Mouse (Mus musculus) neural tube, embryonic 13.5 days (tissue): Measurements from ENCODE around the gene Gfod1. TPM values are rescaled to one million over a fixed set of nuclear protein-coding genes. Genes with fewer than 3 reads are reported as not detected.
A peak's percentile ranks its signal among the peaks of the same experiment; 100 is the strongest.

Source experiments
- ATAC-seq: fragments of 200-750 bp; cut with Nextera tagmentation; 2 replicates; pipeline ENCODE4 v1.8.0; 2017; ENCODE audit warnings: low read depth, mild to moderate bottlenecking, moderate TSS enrichment, moderate library complexity
- H3K27ac ChIP-seq: fragments of 300-500 bp; sonication (generic); replicated peaks from 2 replicates; pipeline ENCODE4 v1.5.1; 2015; ENCODE audit warnings: moderate library complexity, mild to moderate bottlenecking, inconsistent platforms
- H3K27me3 ChIP-seq: fragments of 300-500 bp; sonication (generic); 2 replicates; pipeline ENCODE4 v1.6.1; 2015; ENCODE audit warnings: mild to moderate bottlenecking, inconsistent platforms
- H3K36me3 ChIP-seq: fragments of 300-500 bp; sonication (generic); 2 replicates; pipeline ENCODE4 v1.6.1; 2015; ENCODE audit warnings: mild to moderate bottlenecking, inconsistent platforms
- H3K4me1 ChIP-seq: fragments of 300-500 bp; sonication (generic); replicated peaks from 2 replicates; pipeline ENCODE4 v1.6.1; 2015; ENCODE audit warnings: inconsistent platforms
- H3K4me2 ChIP-seq: fragments of 300-500 bp; sonication (generic); 2 replicates; pipeline ENCODE4 v1.6.1; 2015; ENCODE audit warnings: inconsistent platforms, mild to moderate bottlenecking, moderate library complexity
- H3K4me3 ChIP-seq: fragments of 300-500 bp; sonication (generic); 2 replicates; pipeline ENCODE4 v1.5.1; 2015; ENCODE audit warnings: mild to moderate bottlenecking, inconsistent platforms
- H3K9ac ChIP-seq: fragments of 300-500 bp; sonication (generic); 2 replicates; pipeline ENCODE4 v1.6.1; 2015; ENCODE audit warnings: moderate library complexity, mild to moderate bottlenecking, inconsistent platforms
- H3K9me3 ChIP-seq: fragments of 300-500 bp; sonication (generic); 2 replicates; pipeline ENCODE4 v1.6.1; 2016; ENCODE audit warnings: inconsistent platforms
- WGBS: fragments of 180-500 bp; shearing (Covaris S2); methylation state at CpG from one replicate; pipeline ENCODE4 v1.1.7; 2015; 5-methylcytosine and 5-hydroxymethylcytosine counted together
- polyA plus RNA-seq: library from polyadenylated mRNA; unstranded; fragments of >200 nt; fragmentation: Nextera tagmentation; extraction: Ambion mirVana; gene quantifications from 2 replicates; pipeline ENCODE4 v1.2.1, GENCODE M21; 2015

Gfod1 gene
- polyA plus RNA-seq, 1 experiment from 2014 or later = 2.0 TPM

- H3K4me1 ChIP-seq = peaks cover 13% of the 10 kb centered on the region
- 93% methylated on average over 4 of the region's 4 CpGs for WGBS
- no peak overlapping the region for H3K4me3 ChIP-seq
- H3K9ac ChIP-seq = no peak overlapping the region
- H3K27ac ChIP-seq = no peak overlapping the region
- no peak for ATAC-seq
- no peaks in the 10 kb centered on the region for H3K9me3 ChIP-seq
- no peaks in the 10 kb centered on the region for H3K27me3 ChIP-seq
- no peaks in the 10 kb centered on the region for H3K36me3 ChIP-seq
- no peak overlapping the region for H3K4me2 ChIP-seq
Observed at GRCm38 (mm10) chr13:43187736-43188135, 116.2 kb downstream of the Gfod1 start.

- peaks cover 13% of the 10 kb centered on the region for H3K4me1 ChIP-seq
- no peaks in the 10 kb centered on the region for H3K9me3 ChIP-seq
- peak overlapping the region; percentile 49 for H3K4me2 ChIP-seq
- peak overlapping the region; percentile 27 for H3K4me3 ChIP-seq
- no peaks in the 10 kb centered on the region for H3K36me3 ChIP-seq
- peak overlapping the region; percentile 39 for H3K27ac ChIP-seq
- H3K9ac ChIP-seq = 0 out of 2 replicates have a peak overlapping the region, but pooled peaks have one; percentile 23
- ATAC-seq = peak; percentile 73; the same call in 1 of the 2 replicates
- 35% methylated on average over 8 of the region's 8 CpGs for WGBS
- 0 out of 2 replicates have a peak, but pooled peaks cover 4% of the 10 kb centered on the region for H3K27me3 ChIP-seq
Observed at GRCm38 (mm10) chr13:43183248-43184055, 120.5 kb downstream of the Gfod1 start.

GRCm38 (mm10) chr13:43182465-43183201 lies 121.3 kb downstream of the Gfod1 start:
- Histone ChIP-seq H3K4me3 (peak overlapping the region; percentile 27), H3K9ac (peak overlapping the region; percentile 47)
- 12% methylated on average over 14 of the region's 14 CpGs for WGBS

DNA sequence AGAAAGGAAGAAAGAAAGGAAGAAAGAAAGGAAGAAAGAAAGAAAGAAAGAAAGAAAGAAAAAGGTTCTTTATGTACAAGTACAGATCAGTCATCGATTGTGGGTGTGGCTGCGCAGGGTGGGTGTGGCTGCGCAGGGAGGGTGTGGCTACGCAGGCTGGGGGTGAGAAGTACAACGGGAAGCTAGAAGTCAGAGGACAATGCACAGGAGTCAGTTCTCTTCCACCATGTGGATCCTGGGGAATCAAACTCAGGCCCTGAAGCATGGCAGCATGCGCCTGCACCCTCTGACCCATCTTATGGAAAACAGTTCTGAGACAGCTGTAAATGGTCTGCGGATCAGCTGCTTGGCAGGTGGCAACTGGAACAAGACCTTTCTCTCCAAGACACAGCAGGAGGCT lies 122.9 kb downstream of the Gfod1 start:
- Histone ChIP-seq H3K9me3 (no peaks in the 10 kb centered on the region), H3K27me3 (0 out of 2 replicates have a peak, but pooled peaks cover 4% of the 10 kb centered on the region), H3K36me3 (no peaks in the 10 kb centered on the region), H3K4me2 (no peak overlapping the region), H3K27ac (no peak overlapping the region), H3K9ac (no peak overlapping the region), H3K4me3 (no peak overlapping the region), H3K4me1 (peaks cover 13% of the 10 kb centered on the region)
- WGBS = 62% methylated on average over 7 of the region's 7 CpGs
- no peak for ATAC-seq

More at GRCm38 (mm10) chr13:43182465-43183201, 121.3 kb downstream of the Gfod1 start:
- Histone ChIP-seq H3K4me1 (peaks cover 13% of the 10 kb centered on the region), H3K27ac (no peak overlapping the region), H3K36me3 (no peaks in the 10 kb centered on the region), H3K9me3 (no peaks in the 10 kb centered on the region), H3K4me2 (peak overlapping the region; percentile 49), H3K27me3 (0 out of 2 replicates have a peak, but pooled peaks cover 4% of the 10 kb centered on the region)
- ATAC-seq = peak; percentile 62

GRCm38 (mm10) chr13:43177317-43177716 lies 126.7 kb downstream of the Gfod1 start:
- no peak overlapping the region for H3K4me3 ChIP-seq
- H3K9ac ChIP-seq = no peak overlapping the region
- 90% methylated on average over 7 of the region's 7 CpGs for WGBS
- H3K9me3 ChIP-seq = no peaks in the 10 kb centered on the region
- H3K36me3 ChIP-seq = no peaks in the 10 kb centered on the region
- H3K4me1 ChIP-seq = peaks cover 1% of the 10 kb centered on the region; the same call in 1 of the 2 replicates
- no peak overlapping the region for H3K27ac ChIP-seq
- no peak overlapping the region for H3K4me2 ChIP-seq
- no peak for ATAC-seq
- 0 out of 2 replicates have a peak, but pooled peaks cover 4% of the 10 kb centered on the region for H3K27me3 ChIP-seq

- no peaks in the 10 kb centered on the region for H3K9me3 ChIP-seq
- no peaks in the 10 kb centered on the region for H3K27me3 ChIP-seq
- H3K4me3 ChIP-seq = no peak overlapping the region
- no peaks in the 10 kb centered on the region for H3K36me3 ChIP-seq
- no peak overlapping the region for H3K4me2 ChIP-seq
- 90% methylated on average over 3 of the region's 3 CpGs for WGBS
- H3K27ac ChIP-seq = no peak overlapping the region
- H3K9ac ChIP-seq = no peak overlapping the region
- no peak for ATAC-seq
- peaks cover 7% of the 10 kb centered on the region for H3K4me1 ChIP-seq
Observed at GRCm38 (mm10) chr13:43176676-43177075, 127.3 kb downstream of the Gfod1 start.

- no peak for ATAC-seq
- Histone ChIP-seq H3K4me2 (no peak overlapping the region), H3K4me3 (no peak overlapping the region), H3K9ac (no peak overlapping the region), H3K27ac (no peak overlapping the region), H3K4me1 (peaks cover 14% of the 10 kb centered on the region), H3K9me3 (no peaks in the 10 kb centered on the region), H3K36me3 (peaks cover 7% of the 10 kb centered on the region), H3K27me3 (no peaks in the 10 kb centered on the region)
- 20% methylated on average over 9 of the region's 9 CpGs for WGBS
Observed at GRCm38 (mm10) chr13:43173262-43173661, 130.7 kb downstream of the Gfod1 start.

DNA sequence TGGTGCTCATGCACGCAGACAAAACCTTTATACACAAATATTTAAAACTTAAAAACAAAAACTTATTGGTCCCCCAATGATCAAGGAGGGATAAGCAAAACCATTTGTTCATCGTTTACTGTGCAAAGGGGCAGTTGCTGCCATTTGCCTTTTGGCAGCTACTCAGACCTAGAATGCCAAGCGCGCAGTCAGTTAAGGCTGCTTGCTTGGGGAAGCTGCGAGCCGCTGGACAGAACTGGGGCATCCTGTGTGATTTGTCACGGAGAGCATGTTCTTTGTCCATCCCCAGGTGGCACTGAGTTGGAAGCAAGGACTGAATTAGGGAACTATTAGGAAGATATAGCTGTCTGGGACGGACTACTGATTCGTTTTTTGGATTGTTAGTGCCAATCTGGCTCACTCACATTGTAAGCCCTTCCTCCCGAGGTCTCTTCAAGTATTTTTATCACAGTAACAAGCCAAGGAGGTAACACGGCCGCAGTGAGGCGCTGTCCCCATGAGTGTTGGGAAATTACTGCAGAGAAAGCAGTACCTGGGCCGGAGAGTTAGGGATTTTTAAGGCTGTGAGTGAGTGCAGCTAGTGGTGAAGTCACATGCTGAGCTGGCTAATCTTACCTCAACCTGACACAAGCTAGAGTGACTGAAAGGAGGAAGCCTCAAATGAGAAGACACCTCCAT lies 131.8 kb downstream of the Gfod1 start:
- Histone ChIP-seq H3K4me2 (peak overlapping the region; percentile 68), H3K9ac (peak overlapping the region; percentile 91), H3K36me3 (peaks cover 10% of the 10 kb centered on the region), H3K27ac (0 out of 2 replicates have a peak overlapping the region, but pooled peaks have one; percentile 87), H3K4me3 (peak overlapping the region; percentile 67), H3K4me1 (peaks cover 14% of the 10 kb centered on the region), H3K27me3 (no peaks in the 10 kb centered on the region), H3K9me3 (no peaks in the 10 kb centered on the region)
- 0 out of 2 replicates have a peak, but pooled peaks have one; percentile 10 for ATAC-seq
- WGBS = 37% methylated on average over 14 of the region's 14 CpGs

DNA sequence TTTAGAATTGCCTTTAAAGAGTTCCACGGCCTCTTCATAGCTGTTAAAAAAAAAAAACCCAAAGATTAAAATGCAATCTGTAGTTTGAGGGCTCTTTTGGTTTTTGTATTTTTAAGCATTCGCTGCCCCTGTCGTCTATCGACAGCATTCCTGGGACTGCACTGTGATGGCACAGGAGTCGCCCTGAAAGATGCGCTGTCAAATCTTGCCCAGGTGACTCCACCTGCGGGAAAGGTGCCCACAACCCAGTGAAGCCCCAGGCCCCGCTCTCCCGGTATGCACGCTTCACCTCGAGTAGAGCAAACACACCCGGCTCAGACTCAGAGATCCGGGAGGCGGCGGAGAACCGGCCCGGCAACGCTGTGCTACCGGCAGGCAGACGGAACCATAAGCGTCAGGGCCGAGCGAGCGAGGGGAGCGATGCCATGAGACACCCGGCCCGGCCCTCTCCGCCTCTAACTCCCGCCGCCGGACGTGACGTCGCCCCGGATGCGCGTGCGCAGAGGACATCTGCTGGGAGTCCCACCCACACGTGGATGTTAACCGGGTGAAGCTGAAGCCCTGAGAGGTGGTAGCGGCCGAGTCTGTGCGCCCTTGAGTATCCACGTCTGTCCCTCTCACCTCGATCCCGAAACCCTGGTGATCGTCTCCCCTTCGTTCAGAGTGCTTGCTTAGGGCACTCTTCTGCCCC lies 132.8 kb downstream of the Gfod1 start, which contains the start of gene Tbc1d7:
Gene Tbc1d7 (minus strand): TSS at position 482 of the 691 bp plus-strand sequence.
- Histone ChIP-seq H3K4me1 (peaks cover 14% of the 10 kb centered on the region), H3K4me2 (peak within 1 kb of the TSS; percentile 68), H3K27ac (peak within 1 kb of the TSS; percentile 87), H3K9me3 (no peaks in the 10 kb centered on the region), H3K27me3 (no peaks in the 10 kb centered on the region), H3K4me3 (peak within 1 kb of the TSS; percentile 67), H3K36me3 (peaks cover 18% of the 10 kb centered on the region), H3K9ac (peak within 1 kb of the TSS; percentile 91)
- ATAC-seq = peak; percentile 93
- WGBS = 1% methylated on average over 48 of the region's 48 CpGs

GRCm38 (mm10) chr13:43167721-43168120 lies 136.3 kb downstream of the Gfod1 start:
- Histone ChIP-seq H3K9me3 (no peaks in the 10 kb centered on the region), H3K27me3 (no peaks in the 10 kb centered on the region), H3K4me1 (peaks cover 14% of the 10 kb centered on the region), H3K27ac (no peak overlapping the region), H3K36me3 (peaks cover 49% of the 10 kb centered on the region), H3K4me2 (no peak overlapping the region), H3K4me3 (no peak overlapping the region), H3K9ac (no peak overlapping the region)
- no peak for ATAC-seq
- WGBS = 80% methylated on average over 9 of the region's 9 CpGs

DNA sequence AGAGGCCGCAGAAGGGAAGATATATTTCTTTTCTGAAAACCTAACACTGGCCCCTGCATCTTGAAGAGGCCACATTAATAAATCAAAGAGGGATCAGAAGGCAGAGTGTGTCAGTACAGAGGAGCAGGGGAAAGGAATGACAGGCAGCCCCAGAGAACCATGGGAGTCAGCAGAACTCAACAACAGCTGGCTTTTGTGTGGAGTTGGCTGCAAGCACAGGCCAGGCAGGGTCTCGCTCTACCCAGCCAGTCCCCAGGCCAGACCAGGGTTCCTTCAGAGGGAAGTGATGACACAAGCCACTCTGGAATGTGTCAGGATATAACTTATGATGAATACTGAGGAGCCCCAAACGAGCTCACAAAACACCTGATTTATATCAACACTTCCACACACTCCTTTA lies 144.5 kb downstream of the Gfod1 start:
- Histone ChIP-seq H3K36me3 (peaks cover 30% of the 10 kb centered on the region), H3K27me3 (no peaks in the 10 kb centered on the region), H3K4me2 (no peak overlapping the region), H3K4me3 (no peak overlapping the region), H3K4me1 (peaks cover 17% of the 10 kb centered on the region), H3K27ac (peak overlapping the region; percentile 86), H3K9ac (no peak overlapping the region), H3K9me3 (no peaks in the 10 kb centered on the region)
- ATAC-seq = no peak
- WGBS = 46% methylated on average over 3 of the region's 3 CpGs
